20 mouse cellular contexts compared by ENCODE assay signal in the genomic region with DNA sequence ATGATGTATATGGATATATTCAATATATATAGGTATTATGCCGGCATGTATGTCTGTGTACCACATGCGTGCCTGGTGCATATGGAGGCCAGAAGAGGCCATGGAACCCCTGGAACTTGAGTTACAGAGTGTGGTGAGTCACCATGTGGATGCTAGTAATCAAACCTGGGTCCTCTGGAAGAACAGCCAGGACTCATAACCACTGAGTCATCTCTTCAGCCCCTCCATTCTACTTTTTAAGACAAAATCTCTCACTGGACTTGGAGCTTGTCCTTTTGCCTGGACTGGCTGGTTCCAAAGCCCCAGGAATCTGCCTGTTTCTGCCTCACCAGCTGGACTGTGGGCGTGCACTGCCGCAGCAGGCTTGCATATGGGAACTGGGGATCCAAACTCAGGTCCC.
"Had no signal": no experiment of that assay in that cellular context is flagged by ENCODE, and none has a peak within 500 bp of the region (broad histone marks: within the 10 kb centered on the region; RNA-seq: fewer than 3 reads in every experiment).

No protein-coding gene starts in this region.

- H3K9me3 ChIP-seq: limb, embryonic 15.5 days; liver, embryonic 12.5 days; liver, embryonic 15.5 days; midbrain, embryonic 12.5 days; midbrain, embryonic 15.5 days; neural tube, embryonic 13.5 days; stomach, embryonic 15.5 days had no signal

- H3K27me3 ChIP-seq: stomach, embryonic 15.5 days had no signal

- H3K4me3 ChIP-seq: layer of hippocampus, adult 2 months; limb, embryonic 15.5 days; liver, embryonic 12.5 days; liver, embryonic 15.5 days; midbrain, embryonic 12.5 days; midbrain, embryonic 15.5 days; myocyte; neural tube, embryonic 13.5 days; stomach, embryonic 15.5 days had no signal

- ATAC-seq: liver, embryonic 12.5 days; midbrain, embryonic 15.5 days had no signal

- H3K4me1 ChIP-seq: liver, embryonic 12.5 days; liver, embryonic 15.5 days had no signal

- DNase-seq: kidney, adult 2 months; kidney, postnatal 25 days; layer of hippocampus, adult 9-11 months; lung, adult 2 months; lung, postnatal 14 days; lung, postnatal 4 days; retina, postnatal 1 day; right cerebral cortex, postnatal 25 days; spleen, adult 18-20 months; thymus, postnatal 25 days had no signal

- H3K36me3 ChIP-seq: limb, embryonic 15.5 days; liver, embryonic 12.5 days; liver, embryonic 15.5 days; midbrain, embryonic 12.5 days; midbrain, embryonic 15.5 days; neural tube, embryonic 13.5 days; stomach, embryonic 15.5 days had no signal

- H3K4me2 ChIP-seq: limb, embryonic 15.5 days; liver, embryonic 12.5 days; liver, embryonic 15.5 days; midbrain, embryonic 12.5 days; midbrain, embryonic 15.5 days; neural tube, embryonic 13.5 days; stomach, embryonic 15.5 days had no signal

- H3K9ac ChIP-seq: limb, embryonic 15.5 days; liver, embryonic 12.5 days; liver, embryonic 15.5 days; midbrain, embryonic 12.5 days; midbrain, embryonic 15.5 days; neural tube, embryonic 13.5 days; stomach, embryonic 15.5 days had no signal

- H3K27ac ChIP-seq: kidney, postnatal 0 days; layer of hippocampus, adult 2 months; limb, embryonic 15.5 days; liver, embryonic 12.5 days; liver, embryonic 15.5 days; midbrain, embryonic 12.5 days; midbrain, embryonic 15.5 days; neural tube, embryonic 13.5 days; stomach, embryonic 15.5 days had no signal
